Mouse (Mus musculus): ENCODE data around the gene Dctn2. TPM values are rescaled to one million over a fixed set of nuclear protein-coding genes. Genes with fewer than 3 reads are reported as not detected.
"Not testable (repeated sequence)": the region's sequence is repeated elsewhere in the genome, so short reads cannot be mapped to it uniquely, and the experiment has no call there.

Dctn2 gene
- polyA plus RNA-seq, 1 experiment from 2014 or later: 286 TPM

GRCm38 (mm10) chr10:127295986-127296794, 30.0 kb downstream of the Dctn2 start:
- Histone ChIP-seq H3K4me1 (ENCODE audit: control insufficient read depth, insufficient read depth, low read length) (peaks cover 9% of the 10 kb centered on the region), H3K4me2 (ENCODE audit: low read length) (no peak overlapping the region), H3K27me3 (replicated peaks; ENCODE audit: control insufficient read depth, insufficient read depth, low read length) (no peaks in the 10 kb centered on the region), H3K36me3 (ENCODE audit: control insufficient read depth, insufficient read depth, low read length) (peaks cover 84% of the 10 kb centered on the region), H3K4me3 (ENCODE audit: low read depth, low read length) (no peak overlapping the region), H3K9ac (ENCODE audit: low read length) (no peak overlapping the region), H3K9me3 (replicated peaks; ENCODE audit: control insufficient read depth, low read length) (no peaks in the 10 kb centered on the region), H3K27ac (ENCODE audit: low read depth, low read length) (no peak overlapping the region)
- ATAC-seq (no peak), DNase-seq (ENCODE audit: low spot score) (no peak)
- 94% methylated on average over 24 of the region's 24 CpGs for WGBS

- no peak overlapping the region for H3K4me3 ChIP-seq (ENCODE audit: low read depth, low read length)
- H3K9me3 ChIP-seq (replicated peaks; ENCODE audit: control insufficient read depth, low read length): no peaks in the 10 kb centered on the region
- H3K9ac ChIP-seq (ENCODE audit: low read length): no peak overlapping the region
- H3K27me3 ChIP-seq (replicated peaks; ENCODE audit: control insufficient read depth, insufficient read depth, low read length): no peaks in the 10 kb centered on the region
- 92% methylated on average over 16 of the region's 16 CpGs for WGBS
- no peak for DNase-seq (ENCODE audit: low spot score)
- ATAC-seq: no peak
- no peaks in the 10 kb centered on the region; the same call in 1 of the 2 replicates for H3K4me1 ChIP-seq (ENCODE audit: control insufficient read depth, insufficient read depth, low read length)
- H3K4me2 ChIP-seq (ENCODE audit: low read length): no peak overlapping the region
- peaks cover 94% of the 10 kb centered on the region for H3K36me3 ChIP-seq (ENCODE audit: control insufficient read depth, insufficient read depth, low read length)
- 0 out of 2 replicates have a peak overlapping the region, but pooled peaks have one; percentile 6 for H3K27ac ChIP-seq (ENCODE audit: low read depth, low read length)
Measured at GRCm38 (mm10) chr10:127297015-127297871, 31.1 kb downstream of the Dctn2 start.

GRCm38 (mm10) chr10:127300361-127300760, 34.2 kb downstream of the Dctn2 start:
- H3K9me3 ChIP-seq (replicated peaks; ENCODE audit: control insufficient read depth, low read length): no peaks in the 10 kb centered on the region
- no peak overlapping the region for H3K4me2 ChIP-seq (ENCODE audit: low read length)
- WGBS: 96% methylated on average over 6 of the region's 6 CpGs
- no peak overlapping the region for H3K9ac ChIP-seq (ENCODE audit: low read length)
- H3K36me3 ChIP-seq (ENCODE audit: control insufficient read depth, insufficient read depth, low read length): peaks cover 99% of the 10 kb centered on the region
- no peaks in the 10 kb centered on the region for H3K4me1 ChIP-seq (ENCODE audit: control insufficient read depth, insufficient read depth, low read length)
- no peak for DNase-seq (ENCODE audit: low spot score)
- H3K27me3 ChIP-seq (replicated peaks; ENCODE audit: control insufficient read depth, insufficient read depth, low read length): no peaks in the 10 kb centered on the region
- no peak overlapping the region for H3K4me3 ChIP-seq (ENCODE audit: low read depth, low read length)
- no peak for ATAC-seq
- H3K27ac ChIP-seq (ENCODE audit: low read depth, low read length): no peak overlapping the region

GRCm38 (mm10) chr10:127303136-127303535, 37.0 kb downstream of the Dctn2 start:
- H3K36me3 ChIP-seq (ENCODE audit: control insufficient read depth, insufficient read depth, low read length): peaks cover 99% of the 10 kb centered on the region
- no peaks in the 10 kb centered on the region for H3K27me3 ChIP-seq (replicated peaks; ENCODE audit: control insufficient read depth, insufficient read depth, low read length)
- H3K4me2 ChIP-seq (ENCODE audit: low read length): no peak overlapping the region
- H3K4me3 ChIP-seq (ENCODE audit: low read depth, low read length): no peak overlapping the region
- WGBS: 93% methylated on average over 11 of the region's 11 CpGs
- DNase-seq (ENCODE audit: low spot score): no peak
- no peak for ATAC-seq
- H3K27ac ChIP-seq (ENCODE audit: low read depth, low read length): no peak overlapping the region
- no peaks in the 10 kb centered on the region for H3K9me3 ChIP-seq (replicated peaks; ENCODE audit: control insufficient read depth, low read length)
- H3K4me1 ChIP-seq (ENCODE audit: control insufficient read depth, insufficient read depth, low read length): no peaks in the 10 kb centered on the region
- H3K9ac ChIP-seq (ENCODE audit: low read length): no peak overlapping the region

GRCm38 (mm10) chr10:127309167-127309566, 43.0 kb downstream of the Dctn2 start:
- H3K27ac ChIP-seq (ENCODE audit: low read depth, low read length); H3K27me3 ChIP-seq (replicated peaks; ENCODE audit: control insufficient read depth, insufficient read depth, low read length); H3K4me3 ChIP-seq (ENCODE audit: low read depth, low read length); DNase-seq (ENCODE audit: low spot score); H3K9me3 ChIP-seq (replicated peaks; ENCODE audit: control insufficient read depth, low read length); H3K4me2 ChIP-seq (ENCODE audit: low read length); H3K9ac ChIP-seq (ENCODE audit: low read length); ATAC-seq; H3K4me1 ChIP-seq (ENCODE audit: control insufficient read depth, insufficient read depth, low read length): not testable (repeated sequence)
- WGBS: 88% methylated on average over 3 of the region's 3 CpGs
- peaks cover 50% of the 10 kb centered on the region for H3K36me3 ChIP-seq (ENCODE audit: control insufficient read depth, insufficient read depth, low read length)

- ATAC-seq: peak; percentile 33; the same call in 1 of the 2 replicates
- Histone ChIP-seq H3K9me3 (replicated peaks; ENCODE audit: control insufficient read depth, low read length) (no peaks in the 10 kb centered on the region), H3K4me2 (ENCODE audit: low read length) (peak overlapping the region; percentile 84), H3K36me3 (ENCODE audit: control insufficient read depth, insufficient read depth, low read length) (peaks cover 34% of the 10 kb centered on the region), H3K4me3 (ENCODE audit: low read depth, low read length) (peak overlapping the region; percentile 65), H3K4me1 (ENCODE audit: control insufficient read depth, insufficient read depth, low read length) (peaks cover 5% of the 10 kb centered on the region; the same call in 1 of the 2 replicates), H3K9ac (ENCODE audit: low read length) (peak overlapping the region; percentile 80), H3K27ac (ENCODE audit: low read depth, low read length) (peak overlapping the region; percentile 58; the same call in 1 of the 2 replicates), H3K27me3 (replicated peaks; ENCODE audit: control insufficient read depth, insufficient read depth, low read length) (no peaks in the 10 kb centered on the region)
- WGBS: 37% methylated on average over 23 of the region's 23 CpGs
- no peak for DNase-seq (ENCODE audit: low spot score)
Measured at GRCm38 (mm10) chr10:127310523-127311475, 44.6 kb downstream of the Dctn2 start.

DNA sequence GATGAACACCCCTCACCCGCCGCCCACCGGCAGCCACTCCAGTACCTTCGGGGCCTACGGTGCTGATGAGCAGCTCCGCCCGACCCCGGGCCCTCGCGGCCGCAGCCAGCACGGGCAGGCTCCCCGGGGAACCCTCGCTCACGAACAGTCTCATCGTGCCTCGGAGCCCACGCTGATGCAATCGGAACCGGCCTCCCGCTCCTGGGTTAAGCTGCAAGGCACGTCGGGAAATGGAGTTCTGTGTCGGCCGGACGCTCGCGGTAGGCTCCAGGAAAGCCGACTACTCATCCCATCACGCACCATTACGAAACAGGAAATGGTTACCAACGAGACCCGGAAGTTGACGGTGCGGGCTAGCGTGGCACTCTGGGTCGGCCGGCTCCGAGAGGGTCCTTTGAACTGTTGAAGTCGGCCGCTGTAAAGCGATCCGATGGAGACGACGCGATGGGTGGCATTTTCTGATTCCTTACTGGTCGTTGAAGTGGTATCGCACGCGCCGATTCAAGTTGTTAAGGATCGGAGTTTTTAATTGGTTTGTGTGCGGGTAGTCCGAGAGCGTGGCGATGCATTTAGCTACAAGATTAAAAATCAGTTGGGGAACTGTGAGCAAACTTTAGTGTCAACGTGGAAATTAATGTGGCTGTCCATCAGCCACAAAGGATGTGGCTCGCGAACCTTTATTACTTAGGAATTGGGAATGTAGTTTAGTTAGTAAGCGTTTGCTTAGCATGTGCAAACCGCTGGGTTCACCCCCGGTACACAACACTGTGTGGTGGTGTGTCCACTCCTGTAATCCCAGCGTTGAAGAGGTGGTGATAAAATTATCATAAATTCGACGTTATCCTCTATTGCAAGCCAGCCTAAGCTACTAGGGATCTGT, 45.5 kb downstream of the Dctn2 start, which contains the start of gene Mars:
Gene Mars, minus strand, starts transcription at position 311 of the 880 bp plus-strand sequence.
- Histone ChIP-seq H3K9ac (ENCODE audit: low read length) (peak within 1 kb of the TSS; percentile 80), H3K36me3 (ENCODE audit: control insufficient read depth, insufficient read depth, low read length) (peaks cover 25% of the 10 kb centered on the region), H3K27ac (ENCODE audit: low read depth, low read length) (peak within 1 kb of the TSS; percentile 62; the same call in 1 of the 2 replicates), H3K27me3 (replicated peaks; ENCODE audit: control insufficient read depth, insufficient read depth, low read length) (no peaks in the 10 kb centered on the region), H3K9me3 (replicated peaks; ENCODE audit: control insufficient read depth, low read length) (no peaks in the 10 kb centered on the region), H3K4me2 (ENCODE audit: low read length) (peak within 1 kb of the TSS; percentile 84), H3K4me3 (ENCODE audit: low read depth, low read length) (peak within 1 kb of the TSS; percentile 65), H3K4me1 (ENCODE audit: control insufficient read depth, insufficient read depth, low read length) (peaks cover 5% of the 10 kb centered on the region; the same call in 1 of the 2 replicates)
- DNase-seq (ENCODE audit: low spot score): peak; percentile 98
- under 1% methylated on average over 65 of the region's 65 CpGs for whole genome bisulfite sequencing
- peak; percentile 97 for ATAC-seq
